Mouse (Mus musculus) small intestine, adult 2 months (tissue): ENCODE results near the gene Amotl2.

Experiments
- CTCF ChIP-seq: fragments of 200-500 bp; IDR thresholded peaks from 2 replicates; pipeline ENCODE4 v1.5.1; 2012; ENCODE audit warnings: low read depth, mild to moderate bottlenecking, control low read depth, inconsistent platforms, low read length, moderate library complexity, mixed read lengths; ENCODE audit not compliant: insufficient replicate concordance, insufficient read length; ENCODE audit errors: extremely low read depth
- POLR2A ChIP-seq: fragments of 200-500 bp; IDR thresholded peaks from 2 replicates; pipeline ENCODE4 v1.6.1; 2012; ENCODE audit warnings: low read depth, mild to moderate bottlenecking, control low read depth, inconsistent platforms, low read length, moderate library complexity

- no peak for TF ChIP-seq CTCF
- TF ChIP-seq POLR2A: no peak
These were observed 6.9 kb upstream of the Amotl2 start for GRCm38 (mm10) chr9:102709504-102710135.
